Mouse (Mus musculus) R1 (cell line): ENCODE measurements around the gene Gm9767.

Source experiments
- DNase-seq: peaks from one replicate; pipeline ENCODE4 v3.0.0-alpha.2; 2018; ENCODE audit warnings: low read depth, low spot score

The Gm9767 gene

GRCm38 (mm10) chr10:26077671-26078481 lies at the start of gene Gm9767:
Gene Gm9767 (plus strand): TSS chr10:26078255.
- DNase-seq, result peak; percentile 24

DNA sequence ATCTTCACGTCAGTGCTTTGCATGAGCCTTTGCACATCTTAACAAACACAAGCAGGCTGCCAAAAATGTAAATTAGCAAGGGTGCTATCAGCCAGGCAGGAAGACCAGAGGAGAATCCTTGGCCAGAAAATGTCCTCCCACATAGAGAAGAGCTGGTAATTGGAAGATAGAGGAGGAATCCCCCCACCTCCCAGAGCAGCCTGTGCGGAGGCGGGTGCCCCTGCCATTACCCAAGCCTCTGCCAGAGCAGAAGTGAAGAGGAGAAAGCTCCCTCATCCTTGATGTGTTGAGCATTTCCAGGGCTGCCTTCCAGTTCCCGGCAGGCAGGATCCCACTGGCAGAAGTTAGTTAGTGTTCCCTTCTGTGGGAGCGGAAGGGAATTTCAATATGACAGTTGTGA lies 43.1 kb upstream of the Gm9767 start:
- DNase-seq, result no peak

- DNase-seq, result no peak
Measured at GRCm38 (mm10) chr10:26051177-26051576, 26.9 kb upstream of the Gm9767 start.

DNA sequence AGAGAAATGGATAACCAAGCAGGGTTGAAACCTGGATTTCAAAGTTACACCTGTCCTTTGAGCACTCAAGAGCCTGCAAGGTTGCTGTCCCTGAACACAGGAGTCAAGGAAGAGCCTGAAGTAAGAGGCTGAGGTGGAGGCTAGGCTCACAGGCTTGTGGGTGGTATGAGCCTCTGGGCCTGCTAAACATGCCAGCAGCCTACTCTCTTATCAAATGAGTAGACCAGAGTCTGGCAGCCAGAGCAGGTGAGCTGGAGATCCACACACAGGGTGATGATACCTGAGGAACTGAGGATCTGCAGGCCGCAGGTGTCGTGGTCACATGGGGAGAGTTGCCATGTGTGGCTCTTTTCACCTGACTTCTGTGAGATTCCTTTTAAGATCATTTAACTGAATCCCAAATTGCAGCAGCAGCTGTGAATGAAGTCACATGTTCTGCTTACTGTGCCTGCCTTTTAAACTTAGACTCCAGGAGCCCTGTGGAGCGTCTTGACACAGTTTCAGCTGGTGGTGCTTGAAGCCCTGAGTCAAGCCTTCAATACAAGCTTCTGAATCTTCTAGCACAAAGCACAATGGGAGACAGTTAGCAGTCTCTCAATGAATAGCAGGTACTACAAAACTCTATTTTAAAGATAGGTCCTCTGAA lies 18.3 kb upstream of the Gm9767 start:
- DNase-seq, result no peak

DNA sequence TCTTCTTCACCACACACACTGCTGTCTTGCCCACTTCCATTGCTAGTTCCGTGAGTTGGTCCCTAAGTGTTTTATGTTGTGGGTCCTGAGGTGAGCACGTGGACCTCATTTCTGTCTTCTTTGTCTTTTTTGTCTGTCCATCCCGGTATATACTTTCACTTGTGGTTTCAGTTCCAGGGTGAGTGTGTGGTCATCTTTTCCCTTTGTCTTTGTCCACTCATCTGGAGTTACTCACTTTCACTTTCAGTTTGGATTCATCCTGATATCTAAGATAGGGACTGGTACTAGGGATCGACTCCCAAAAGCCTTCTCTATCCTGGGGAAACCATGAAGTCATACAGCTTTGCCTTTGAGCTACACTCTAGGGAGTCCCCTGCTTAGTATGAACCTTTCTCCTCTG lies 15.0 kb upstream of the Gm9767 start:
- no peak for DNase-seq

DNA sequence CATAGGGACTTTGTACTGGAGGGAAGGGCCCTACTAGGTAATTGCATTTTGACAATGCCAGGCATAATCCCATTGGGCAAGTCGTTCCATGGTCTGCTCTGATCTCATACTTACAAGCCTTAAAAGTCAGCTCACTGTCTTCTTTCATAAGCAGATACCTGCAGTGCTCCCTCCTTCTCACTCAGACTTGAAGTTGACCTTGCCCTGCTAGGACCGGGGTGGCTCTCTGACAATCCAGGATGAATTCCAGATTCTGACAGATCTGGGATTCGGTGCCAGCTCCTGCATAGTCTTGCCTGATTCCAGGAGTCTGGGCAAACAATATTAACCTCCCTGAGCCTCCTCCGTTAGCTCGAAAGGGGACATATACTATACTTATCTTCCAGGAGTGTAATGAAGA lies 6.1 kb upstream of the Gm9767 start:
- no peak for DNase-seq

DNA sequence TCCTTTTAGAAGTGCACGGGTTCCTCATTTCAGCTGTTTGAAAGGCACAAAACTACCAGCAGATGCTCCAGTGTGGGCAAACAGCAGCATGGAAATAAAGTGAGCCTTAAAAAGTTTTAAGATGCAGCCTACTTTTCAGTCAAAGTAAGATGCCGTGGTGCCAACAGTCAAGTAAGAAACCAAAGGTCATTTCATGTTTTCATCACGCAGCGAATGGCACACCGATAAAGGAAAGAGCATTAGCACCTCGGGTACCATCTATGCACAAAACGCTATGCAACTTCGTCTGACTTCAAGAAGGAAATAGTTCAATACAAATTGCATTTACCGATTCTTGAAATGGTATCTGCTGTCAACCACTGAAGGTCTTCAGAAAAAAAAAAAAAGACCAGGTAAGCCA lies 1.1 kb upstream of the Gm9767 start:
- no peak for DNase-seq

DNA sequence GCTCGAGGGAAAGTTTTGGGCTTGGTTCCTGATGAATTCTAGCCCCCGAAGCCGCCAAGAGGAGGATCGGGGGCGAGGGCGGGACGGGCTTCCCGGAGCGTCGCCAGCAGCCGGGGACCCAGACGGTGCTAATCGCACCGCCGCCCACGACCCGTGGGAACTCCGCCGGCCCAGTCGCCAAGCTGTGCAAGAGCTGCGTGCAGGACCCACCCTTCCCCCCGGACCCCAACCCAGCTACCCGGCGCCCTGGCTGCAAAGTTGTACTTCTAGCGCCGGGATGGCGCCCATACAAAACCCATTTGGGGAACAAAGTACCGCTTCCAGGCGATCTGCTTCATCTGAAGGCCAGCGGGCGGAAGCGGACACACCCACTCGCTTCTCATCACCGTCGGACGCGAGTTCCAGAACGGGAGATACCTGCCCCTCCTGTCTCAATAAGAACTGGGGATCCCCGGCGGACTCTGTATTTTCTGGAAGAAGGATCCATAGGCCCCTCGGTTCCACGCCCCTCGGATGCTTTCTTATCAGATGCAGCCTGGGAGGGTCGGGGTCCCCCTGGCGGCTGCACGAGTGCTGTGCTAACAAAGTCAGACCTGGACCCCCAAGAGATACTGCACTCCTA lies 577 bp downstream of the Gm9767 start, which contains the start of gene Tmem200a:
Gene Tmem200a (minus strand): TSS at position 532 of the 622 bp plus-strand sequence.
- DNase-seq, result peak; percentile 89

GRCm38 (mm10) chr10:26079678-26080077 lies 1.6 kb downstream of the Gm9767 start:
- no peak for DNase-seq

- DNase-seq, result peak; percentile 41
Measured at GRCm38 (mm10) chr10:26082081-26082480, 4.0 kb downstream of the Gm9767 start.

- DNase-seq, result no peak
Measured at GRCm38 (mm10) chr10:26103330-26103982, 25.4 kb downstream of the Gm9767 start.

DNA sequence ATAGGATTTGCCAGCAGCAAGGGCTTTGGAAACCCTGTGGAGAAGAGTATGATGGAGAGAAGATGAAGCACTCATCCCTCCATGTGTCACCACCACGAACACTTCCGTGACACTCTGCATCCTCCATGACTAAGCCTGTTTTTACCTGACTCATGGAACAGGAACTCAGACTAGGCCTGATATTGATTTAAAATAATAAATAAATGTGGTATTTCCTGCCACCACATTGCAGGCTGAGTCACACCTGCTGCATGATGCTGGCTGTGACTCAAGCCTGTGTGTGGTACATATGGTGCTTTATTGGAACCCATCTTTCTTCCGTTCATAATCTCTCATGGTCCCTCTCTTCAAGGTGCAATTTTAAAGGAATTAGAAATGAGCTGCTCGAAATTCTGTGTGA lies 36.4 kb downstream of the Gm9767 start:
- DNase-seq, result no peak

DNA sequence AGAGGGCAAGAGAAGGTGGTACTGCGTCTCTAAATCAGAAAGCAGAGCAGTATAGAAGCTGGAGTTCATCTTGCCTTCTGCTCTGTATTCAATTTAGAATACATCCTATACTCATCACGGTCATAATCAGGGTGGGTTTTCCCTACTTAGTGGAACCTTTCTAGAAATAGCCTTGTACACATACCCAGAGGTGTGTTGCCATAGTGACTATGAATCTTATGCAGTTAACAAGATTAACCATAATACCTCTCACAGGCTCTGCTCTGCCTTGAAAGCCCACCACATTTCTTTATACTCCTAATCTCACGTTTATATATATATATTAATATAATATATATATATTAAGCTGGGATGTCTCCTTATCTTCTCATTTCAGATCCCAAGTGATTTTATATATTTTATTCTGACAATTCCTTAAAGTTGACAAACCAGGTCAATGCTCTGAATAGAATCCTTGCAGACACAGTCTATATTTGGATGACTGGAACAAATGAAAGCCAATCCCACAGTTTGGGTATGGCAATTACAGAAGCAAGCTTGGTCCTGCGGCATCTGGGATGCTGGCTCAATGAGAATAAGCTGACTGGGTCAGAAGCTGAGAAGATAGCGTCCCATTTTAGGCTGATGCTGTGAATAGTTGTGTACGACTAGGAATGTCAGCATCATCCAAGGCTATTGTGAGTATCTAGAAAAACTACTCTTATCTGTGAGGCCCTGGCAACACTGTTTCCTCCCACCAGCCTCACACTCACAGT lies 41.2 kb downstream of the Gm9767 start:
- DNase-seq, result no peak

DNA sequence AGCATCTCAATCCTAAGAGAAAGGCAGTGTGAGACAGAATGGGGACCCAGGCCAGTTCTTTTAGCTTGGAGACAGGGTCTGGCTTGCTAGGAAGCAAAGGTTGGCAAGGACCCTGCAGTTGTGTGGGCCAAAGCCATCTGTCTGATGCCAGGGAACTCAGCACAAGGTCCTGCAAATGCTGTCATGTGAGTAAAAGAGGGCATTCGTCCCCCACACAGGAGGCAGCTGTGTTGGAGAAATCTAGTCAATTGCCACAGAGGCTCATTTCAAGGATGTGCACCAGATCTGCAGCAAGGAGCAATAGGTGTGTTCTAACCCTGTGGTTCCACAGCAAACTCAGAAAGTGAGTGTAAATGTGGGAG lies 41.7 kb downstream of the Gm9767 start:
- DNase-seq, result no peak
